Mouse (Mus musculus) liver, embryonic 15.5 days (tissue): ENCODE measurements around the gene Omd. TPM values are rescaled to one million over a fixed set of nuclear protein-coding genes. Genes with fewer than 3 reads are reported as not detected.
A peak's percentile ranks its signal among the peaks of the same experiment; 100 is the strongest.

Experiments
- ATAC-seq: fragments of 200-750 bp; cut with Nextera tagmentation; 2 replicates; pipeline ENCODE4 v1.8.0; 2017; ENCODE audit warnings: moderate number of reproducible peaks, mild to moderate bottlenecking, moderate library complexity; ENCODE audit not compliant: insufficient read depth
- H3K27ac ChIP-seq: fragments of 300-500 bp; sonication (generic); replicated peaks from 2 replicates; pipeline ENCODE4 v1.5.1; 2015; ENCODE audit warnings: mild to moderate bottlenecking, inconsistent platforms
- H3K27me3 ChIP-seq: fragments of 300-500 bp; sonication (generic); 2 replicates; pipeline ENCODE4 v1.6.1; 2015; ENCODE audit warnings: mild to moderate bottlenecking, inconsistent platforms
- H3K36me3 ChIP-seq: fragments of 300-500 bp; sonication (generic); replicated peaks from 2 replicates; pipeline ENCODE4 v1.6.1; 2015; ENCODE audit warnings: moderate library complexity, mild to moderate bottlenecking, inconsistent platforms
- H3K4me1 ChIP-seq: fragments of 300-500 bp; sonication (generic); replicated peaks from 2 replicates; pipeline ENCODE4 v1.6.1; 2015; ENCODE audit warnings: inconsistent platforms
- H3K4me2 ChIP-seq: fragments of 300-500 bp; sonication (generic); 2 replicates; pipeline ENCODE4 v1.6.1; 2015; ENCODE audit warnings: moderate library complexity, mild to moderate bottlenecking, inconsistent platforms
- H3K4me3 ChIP-seq: fragments of 300-500 bp; sonication (generic); replicated peaks from 2 replicates; pipeline ENCODE4 v1.5.1; 2015; ENCODE audit warnings: mild to moderate bottlenecking, inconsistent platforms
- H3K9ac ChIP-seq: fragments of 300-500 bp; sonication (generic); 2 replicates; pipeline ENCODE4 v1.6.1; 2015; ENCODE audit warnings: moderate library complexity, mild to moderate bottlenecking, inconsistent platforms
- H3K9me3 ChIP-seq: fragments of 300-500 bp; sonication (generic); replicated peaks from 2 replicates; pipeline ENCODE4 v1.6.1; 2016; ENCODE audit warnings: inconsistent platforms
- WGBS: fragments of 180-500 bp; shearing (Covaris S2); methylation state at CpG from one replicate; pipeline ENCODE4 v1.1.7; 2015; ENCODE audit warnings: mixed read lengths; ENCODE audit not compliant: insufficient replicate concordance; 5-methylcytosine and 5-hydroxymethylcytosine counted together
- polyA plus RNA-seq: library from polyadenylated mRNA; unstranded; fragments of >200 nt; fragmentation: Nextera tagmentation; extraction: Ambion mirVana; gene quantifications from 2 replicates; pipeline ENCODE4 v1.2.1, GENCODE M21; 2015

Omd gene
- polyA plus RNA-seq, 1 experiment from 2014 or later, result 0.55 TPM

DNA sequence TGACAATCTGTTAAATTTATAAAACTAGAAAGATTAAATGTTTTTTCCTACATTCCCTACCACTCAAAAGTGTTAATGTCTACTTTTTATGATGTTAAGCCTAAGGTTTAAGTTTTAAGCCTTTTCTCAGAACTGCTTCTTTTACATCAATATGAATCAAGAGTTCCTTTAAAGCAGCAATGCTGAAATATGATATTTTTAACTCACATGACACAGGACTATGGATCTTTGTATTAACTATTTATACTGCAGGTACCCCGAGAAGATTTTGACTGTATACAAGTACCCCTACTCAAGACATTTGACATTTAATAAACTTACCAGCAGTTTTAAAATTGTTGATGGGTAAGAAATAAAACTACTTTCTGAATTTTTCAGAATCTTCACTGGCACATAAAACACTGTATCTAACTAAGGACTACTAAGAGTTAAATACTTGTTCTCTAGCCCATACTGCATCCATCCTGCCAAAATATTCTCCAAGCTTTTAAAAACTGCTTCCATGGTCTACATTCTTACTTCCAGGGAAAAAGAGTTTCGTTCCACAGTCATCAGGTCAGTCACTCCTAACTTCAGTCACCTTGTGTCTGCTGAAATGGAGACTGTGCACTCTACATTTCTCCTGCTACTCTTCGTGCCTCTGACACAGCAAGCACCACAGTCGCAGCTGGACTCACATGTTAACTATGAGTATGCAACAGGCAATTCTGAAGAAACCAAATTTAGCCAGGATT, 26.5 kb downstream of the Omd start:
- H3K9me3 ChIP-seq, result no peaks in the 10 kb centered on the region
- no peak overlapping the region for H3K4me2 ChIP-seq
- no peak overlapping the region for H3K9ac ChIP-seq
- H3K4me1 ChIP-seq, result no peaks in the 10 kb centered on the region
- ATAC-seq, result no peak
- H3K36me3 ChIP-seq, result no peaks in the 10 kb centered on the region
- H3K4me3 ChIP-seq, result no peak overlapping the region
- WGBS, result 76% methylated on average over 4 of the region's 4 CpGs
- no peaks in the 10 kb centered on the region for H3K27me3 ChIP-seq
- no peak overlapping the region for H3K27ac ChIP-seq

DNA sequence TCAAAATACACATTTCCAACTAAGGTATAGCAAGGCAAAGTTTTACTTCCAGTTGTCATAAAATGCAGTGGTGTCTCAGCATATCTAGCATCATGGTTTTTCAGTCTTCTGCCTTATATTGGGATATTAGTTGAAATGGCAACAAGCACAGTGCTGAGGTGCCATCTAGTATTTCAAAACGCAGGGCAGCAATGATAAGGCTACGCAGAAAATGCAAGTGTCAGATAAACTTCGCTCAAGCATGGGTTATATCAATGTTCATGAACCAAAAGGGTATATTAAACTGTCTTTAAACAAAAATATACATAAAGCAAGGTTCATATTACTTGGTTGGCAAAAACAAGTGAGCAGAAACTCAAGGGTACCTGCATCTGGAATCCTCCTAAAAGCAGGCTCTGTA, 34.8 kb downstream of the Omd start:
- 27% methylated on average over 3 of the region's 3 CpGs for WGBS
- no peak overlapping the region for H3K4me3 ChIP-seq
- ATAC-seq, result peak; percentile 73
- no peaks in the 10 kb centered on the region for H3K9me3 ChIP-seq
- H3K4me1 ChIP-seq, result peaks cover 22% of the 10 kb centered on the region
- H3K36me3 ChIP-seq, result no peaks in the 10 kb centered on the region
- peak overlapping the region; percentile 35; the same call in 1 of the 2 replicates for H3K27ac ChIP-seq
- H3K9ac ChIP-seq, result 0 out of 2 replicates have a peak overlapping the region, but pooled peaks have one; percentile 0
- no peaks in the 10 kb centered on the region for H3K27me3 ChIP-seq
- H3K4me2 ChIP-seq, result peak overlapping the region; percentile 41

DNA sequence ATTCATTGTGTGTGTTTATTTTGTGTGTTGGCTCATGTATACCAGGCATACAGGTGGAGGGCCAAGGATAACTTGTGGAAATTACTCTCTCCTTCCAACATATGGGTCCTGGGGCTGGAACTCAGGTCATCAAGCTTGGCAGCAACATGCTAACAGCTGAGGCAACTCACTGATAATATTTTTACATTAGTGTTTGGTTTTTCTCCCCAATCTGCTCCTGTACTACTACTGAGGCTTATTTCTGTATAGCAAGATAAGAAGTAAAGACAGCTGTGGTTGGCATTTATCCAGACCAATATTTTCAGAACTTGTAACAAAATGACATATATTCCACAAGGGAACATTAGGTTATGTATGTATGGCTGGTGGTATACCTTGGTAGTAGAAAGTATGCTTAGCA, 36.1 kb downstream of the Omd start:
- Histone ChIP-seq H3K4me1 (peaks cover 22% of the 10 kb centered on the region), H3K4me3 (no peak overlapping the region), H3K9ac (no peak overlapping the region), H3K36me3 (no peaks in the 10 kb centered on the region), H3K27me3 (no peaks in the 10 kb centered on the region), H3K9me3 (no peaks in the 10 kb centered on the region), H3K4me2 (no peak overlapping the region), H3K27ac (no peak overlapping the region)
- ATAC-seq, result peak; percentile 37; the same call in 1 of the 2 replicates

DNA sequence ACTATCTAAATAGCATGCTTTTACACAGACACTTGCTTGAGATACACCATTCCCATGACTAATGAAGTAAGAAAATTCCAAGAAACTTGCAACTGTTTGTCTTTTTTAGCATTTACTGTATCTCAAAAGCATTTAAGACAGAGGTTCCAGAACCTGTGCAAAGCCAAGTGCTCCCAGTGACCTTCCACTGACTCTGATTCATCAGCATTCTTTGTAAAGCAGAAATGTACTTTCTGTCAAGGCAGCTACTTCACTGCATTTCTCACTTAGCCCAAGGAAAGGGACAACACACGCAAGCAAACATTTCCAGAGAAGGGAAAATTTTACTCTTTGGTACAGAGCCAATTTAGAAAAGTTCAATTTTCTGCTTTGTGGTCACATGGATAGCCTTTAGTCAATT, 41.0 kb downstream of the Omd start:
- 81% methylated on average over 1 of the region's 1 CpGs for whole genome bisulfite sequencing
- no peak for ATAC-seq
- no peaks in the 10 kb centered on the region for H3K9me3 ChIP-seq
- H3K9ac ChIP-seq, result no peak overlapping the region
- no peak overlapping the region for H3K4me2 ChIP-seq
- no peaks in the 10 kb centered on the region for H3K27me3 ChIP-seq
- no peak overlapping the region for H3K27ac ChIP-seq
- peaks cover 4% of the 10 kb centered on the region for H3K4me1 ChIP-seq
- H3K36me3 ChIP-seq, result no peaks in the 10 kb centered on the region
- no peak overlapping the region for H3K4me3 ChIP-seq

DNA sequence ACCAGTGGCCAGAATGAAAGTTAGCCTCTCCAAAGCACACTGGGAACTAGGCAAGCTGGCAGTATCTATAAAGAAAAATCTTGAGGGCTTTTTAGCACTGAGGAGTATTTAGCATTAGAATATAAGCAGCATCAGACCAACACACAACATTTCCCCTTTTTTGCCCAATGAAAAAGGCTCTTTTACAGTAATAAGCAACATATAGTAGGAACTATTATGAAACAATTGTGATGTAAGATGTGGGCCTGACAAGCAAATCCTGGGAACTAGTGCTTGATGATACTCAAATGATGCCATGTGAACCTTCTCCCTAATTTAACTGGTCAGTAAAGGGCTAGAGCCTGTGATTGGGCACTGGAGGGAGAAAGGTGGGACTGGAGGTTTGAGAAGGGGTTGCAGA, 45.9 kb downstream of the Omd start:
- H3K27ac ChIP-seq, result no peak overlapping the region
- no peaks in the 10 kb centered on the region for H3K27me3 ChIP-seq
- H3K4me2 ChIP-seq, result no peak overlapping the region
- no peaks in the 10 kb centered on the region; the same call in 1 of the 2 replicates for H3K36me3 ChIP-seq
- no peaks in the 10 kb centered on the region for H3K4me1 ChIP-seq
- H3K9ac ChIP-seq, result no peak overlapping the region
- no peaks in the 10 kb centered on the region for H3K9me3 ChIP-seq
- no peak overlapping the region for H3K4me3 ChIP-seq
- ATAC-seq, result no peak

GRCm38 (mm10) chr13:49629076-49629475, 46.8 kb downstream of the Omd start:
- ATAC-seq, result no peak

DNA sequence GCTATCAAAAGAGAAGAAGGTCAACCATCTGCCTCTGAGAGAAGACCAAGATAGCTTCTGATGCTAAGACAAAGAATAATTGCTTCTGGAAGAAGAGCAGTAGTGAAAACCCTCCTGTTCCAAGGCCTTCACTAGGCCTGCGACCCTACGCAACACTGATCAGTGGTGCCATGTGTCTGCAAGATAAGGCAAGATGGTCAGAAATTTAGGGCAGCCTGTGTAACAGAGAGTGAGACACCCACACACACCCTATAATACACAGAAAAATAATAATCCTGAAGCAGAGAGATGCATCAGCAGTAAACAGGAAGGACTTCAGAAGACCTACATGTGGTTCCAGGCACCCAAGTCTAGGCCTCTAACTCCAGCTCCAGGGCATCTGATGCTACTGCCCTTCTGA, 57.7 kb downstream of the Omd start:
- peak; percentile 91 for ATAC-seq

More at GRCm38 (mm10) chr13:49629076-49629475, 46.8 kb downstream of the Omd start:
- WGBS, result 74% methylated on average over 2 of the region's 2 CpGs
- Histone ChIP-seq H3K4me3 (no peak overlapping the region), H3K27me3 (no peaks in the 10 kb centered on the region), H3K27ac (no peak overlapping the region), H3K36me3 (no peaks in the 10 kb centered on the region; the same call in 1 of the 2 replicates), H3K9ac (no peak overlapping the region), H3K9me3 (no peaks in the 10 kb centered on the region), H3K4me2 (no peak overlapping the region), H3K4me1 (no peaks in the 10 kb centered on the region)

More for the DNA sequence above, 57.7 kb downstream of the Omd start:
- H3K9ac ChIP-seq, result no peak overlapping the region
- H3K27me3 ChIP-seq, result no peaks in the 10 kb centered on the region
- no peaks in the 10 kb centered on the region for H3K9me3 ChIP-seq
- H3K36me3 ChIP-seq, result peaks cover 34% of the 10 kb centered on the region
- no peak overlapping the region; the same call in 1 of the 2 replicates for H3K4me2 ChIP-seq
- no peak overlapping the region for H3K4me3 ChIP-seq
- WGBS, result 20% methylated on average over 2 of the region's 2 CpGs
- peaks cover 12% of the 10 kb centered on the region for H3K4me1 ChIP-seq
- peak overlapping the region; percentile 55 for H3K27ac ChIP-seq

Other genes with a start within 250 kb of the Omd start
- 7.5 and 8.0 TPM in 2 replicates for gene Bicd2, start 240.9 kb upstream of the Omd start, polyA plus RNA-seq
- 7.3 and 7.5 TPM in 2 replicates for gene Ippk, start 161.2 kb upstream of the Omd start, polyA plus RNA-seq
- 0.75 and 0.88 TPM in 2 replicates for gene Tes3-ps, start 89.1 kb upstream of the Omd start, polyA plus RNA-seq
- gene Ecm2, start 77.7 kb upstream of the Omd start, polyA plus RNA-seq, result 0.24 and 0.50 TPM in 2 replicates
- gene Aspn, start 38.0 kb upstream of the Omd start, polyA plus RNA-seq, result 2.0 and 2.2 TPM in 2 replicates
- 3.7 and 4.3 TPM in 2 replicates for gene Ogn, start 25.6 kb downstream of the Omd start, polyA plus RNA-seq
- gene Cenpp, start 70.3 kb downstream of the Omd start, polyA plus RNA-seq, result 17.3 and 22.7 TPM in 2 replicates
- gene Nol8, start 70.6 kb downstream of the Omd start, polyA plus RNA-seq, result 6.2 and 7.0 TPM in 2 replicates
- 46.3 and 49.2 TPM in 2 replicates for gene Iars, start 99.6 kb downstream of the Omd start, polyA plus RNA-seq
- not detected in 2 replicates for gene Gm30302, start 216.5 kb downstream of the Omd start, polyA plus RNA-seq